Mouse (Mus musculus): ENCODE data around the gene Gsdme. TPM values are rescaled to one million over a fixed set of nuclear protein-coding genes. Genes with fewer than 3 reads are reported as not detected.

Gene Gsdme
- total RNA-seq, 2 experiments from 2014 or later: 17.1 to 18.6 TPM

- no peak for ATAC-seq (ENCODE audit: poor library complexity, severe bottlenecking)
Measured at GRCm38 (mm10) chr6:50247356-50247755, 16.3 kb downstream of the Gsdme start.

- ATAC-seq (ENCODE audit: poor library complexity, severe bottlenecking): peak; percentile 95
Measured at GRCm38 (mm10) chr6:50244967-50245366, 18.7 kb downstream of the Gsdme start.

- no peak for ATAC-seq (ENCODE audit: poor library complexity, severe bottlenecking)
Measured at GRCm38 (mm10) chr6:50244126-50244525, 19.5 kb downstream of the Gsdme start.

GRCm38 (mm10) chr6:50240437-50240836 is 23.2 kb downstream of the Gsdme start:
- no peak for ATAC-seq (ENCODE audit: poor library complexity, severe bottlenecking)

- ATAC-seq (ENCODE audit: poor library complexity, severe bottlenecking): no peak
Measured at GRCm38 (mm10) chr6:50239902-50240301, 23.8 kb downstream of the Gsdme start.

GRCm38 (mm10) chr6:50237963-50238362 is 25.7 kb downstream of the Gsdme start:
- no peak for ATAC-seq (ENCODE audit: poor library complexity, severe bottlenecking)

- no peak for ATAC-seq (ENCODE audit: poor library complexity, severe bottlenecking)
Measured at GRCm38 (mm10) chr6:50232984-50233383, 30.7 kb downstream of the Gsdme start.

GRCm38 (mm10) chr6:50231288-50231687 is 32.4 kb downstream of the Gsdme start:
- no peak for ATAC-seq (ENCODE audit: poor library complexity, severe bottlenecking)

- no peak for ATAC-seq (ENCODE audit: poor library complexity, severe bottlenecking)
Measured at GRCm38 (mm10) chr6:50228180-50228579, 35.5 kb downstream of the Gsdme start.

GRCm38 (mm10) chr6:50225232-50225631 is 38.4 kb downstream of the Gsdme start:
- ATAC-seq (ENCODE audit: poor library complexity, severe bottlenecking): no peak

GRCm38 (mm10) chr6:50223606-50224005 is 40.1 kb downstream of the Gsdme start:
- no peak for ATAC-seq (ENCODE audit: poor library complexity, severe bottlenecking)

GRCm38 (mm10) chr6:50222986-50223385 is 40.7 kb downstream of the Gsdme start:
- ATAC-seq (ENCODE audit: poor library complexity, severe bottlenecking): peak; percentile 37; the same call in 1 of the 2 replicates

- ATAC-seq (ENCODE audit: poor library complexity, severe bottlenecking): no peak
Measured at GRCm38 (mm10) chr6:50222351-50222750, 41.3 kb downstream of the Gsdme start.

GRCm38 (mm10) chr6:50220863-50221262 is 42.8 kb downstream of the Gsdme start:
- peak; percentile 50; the same call in 1 of the 2 replicates for ATAC-seq (ENCODE audit: poor library complexity, severe bottlenecking)

- ATAC-seq (ENCODE audit: poor library complexity, severe bottlenecking): peak; percentile 51
Measured at GRCm38 (mm10) chr6:50219066-50219465, 44.6 kb downstream of the Gsdme start.

GRCm38 (mm10) chr6:50218628-50219027 is 45.0 kb downstream of the Gsdme start:
- ATAC-seq (ENCODE audit: poor library complexity, severe bottlenecking): 0 out of 2 replicates have a peak, but pooled peaks have one; percentile 11

- ATAC-seq (ENCODE audit: poor library complexity, severe bottlenecking): no peak
Measured at GRCm38 (mm10) chr6:50215986-50216385, 47.7 kb downstream of the Gsdme start.

- no peak for ATAC-seq (ENCODE audit: poor library complexity, severe bottlenecking)
Measured at GRCm38 (mm10) chr6:50215373-50215745, 48.3 kb downstream of the Gsdme start.

GRCm38 (mm10) chr6:50214711-50215372 is 48.8 kb downstream of the Gsdme start:
- ATAC-seq (ENCODE audit: poor library complexity, severe bottlenecking): no peak

- peak; percentile 76 for ATAC-seq (ENCODE audit: poor library complexity, severe bottlenecking)
Measured at GRCm38 (mm10) chr6:50205093-50205492, 58.6 kb downstream of the Gsdme start.

GRCm38 (mm10) chr6:50204356-50204755 is 59.3 kb downstream of the Gsdme start:
- ATAC-seq (ENCODE audit: poor library complexity, severe bottlenecking): no peak

GRCm38 (mm10) chr6:50193851-50194250 is 69.8 kb downstream of the Gsdme start:
- ATAC-seq (ENCODE audit: poor library complexity, severe bottlenecking): no peak

- no peak for ATAC-seq (ENCODE audit: poor library complexity, severe bottlenecking)
Measured at GRCm38 (mm10) chr6:50192822-50193221, 70.8 kb downstream of the Gsdme start.

Measured in megakaryocyte, adult 5-6 weeks (primary cell).